Mouse (Mus musculus) olfactory bulb, adult 2 months (tissue): ENCODE measurements around the gene Ttll7.

Experiments
- CTCF ChIP-seq: fragments of 200-500 bp; IDR thresholded peaks from 2 replicates; pipeline ENCODE4 v1.5.1; 2012; ENCODE audit warnings: low read depth, mild to moderate bottlenecking, low read length, moderate library complexity; ENCODE audit not compliant: insufficient read depth
- POLR2A ChIP-seq: fragments of 200-500 bp; IDR thresholded peaks from 2 replicates; pipeline ENCODE4 v1.6.1; 2012; ENCODE audit warnings: mild to moderate bottlenecking, low read depth, low read length, moderate library complexity; ENCODE audit not compliant: insufficient read depth

DNA sequence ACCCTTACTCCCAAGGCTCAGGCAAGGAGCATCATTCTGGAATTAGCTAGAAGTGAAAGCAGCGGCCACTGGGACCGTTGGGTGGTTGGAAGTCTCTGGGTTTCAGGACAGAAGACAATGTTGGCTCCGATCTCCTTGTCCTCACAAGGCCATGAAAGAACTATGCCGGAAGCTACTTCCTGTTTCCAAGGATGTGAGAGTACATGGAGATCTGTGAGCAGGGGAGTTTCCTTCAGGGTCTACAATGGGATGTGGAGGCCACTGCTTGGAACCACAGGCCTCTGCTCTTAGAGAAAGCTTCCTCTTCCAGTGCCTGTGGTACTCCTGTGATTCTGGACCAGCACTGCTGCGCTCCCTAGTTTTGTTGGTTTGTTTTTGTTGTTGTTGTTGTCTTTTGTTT is 5.9 kb upstream of the Ttll7 start:
- TF ChIP-seq CTCF: no peak
- no peak for TF ChIP-seq POLR2A
